Mouse (Mus musculus) erythroblast, adult 5-6 weeks (primary cell): ENCODE data around the gene Cib2. TPM values are rescaled to one million over a fixed set of nuclear protein-coding genes. Genes with fewer than 3 reads are reported as not detected.

Experiments used
- ATAC-seq: replicated peaks from 2 replicates; pipeline ENCODE4 v1.8.0; 2016; ENCODE audit warnings: moderate number of reproducible peaks, mild to moderate bottlenecking, moderate TSS enrichment, inconsistent platforms; ENCODE audit not compliant: poor library complexity, low FRiP score, severe bottlenecking
- total RNA-seq, 2 experiments: library from RNA; stranded (forward) in 1 of 2; stranded (reverse) in 1 of 2; fragments of 150-400 nt in 1 of 2; fragments of 200-764, 138-1000 nt in 1 of 2; gene quantifications; 2 replicates each; pipeline versions ENCODE4 v1.2.3 to v1.2.4; 2015 to 2017; ENCODE audit warnings: low replicate concordance in 2 of 2

The Cib2 gene
- total RNA-seq, 2 experiments from 2014 or later: 1.2 to 4.6 TPM

DNA sequence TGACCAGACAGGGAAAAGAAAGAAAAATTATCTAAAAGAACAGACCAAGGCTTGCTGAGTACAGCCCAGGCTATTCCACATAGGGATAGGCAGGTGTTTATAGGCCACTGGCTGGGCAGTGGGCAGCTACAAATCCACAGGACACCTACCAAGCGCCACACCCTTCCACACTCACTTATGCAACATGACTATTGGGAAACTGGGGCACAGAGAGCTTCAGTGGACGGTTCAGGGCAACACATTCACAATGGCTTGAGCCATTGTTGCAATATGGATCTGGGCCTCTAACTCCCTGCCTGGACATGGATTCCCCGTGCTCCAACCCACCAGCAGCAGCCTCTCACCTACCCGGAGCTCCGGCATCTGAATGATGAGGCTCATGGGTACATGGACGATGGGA is 10.6 kb downstream of the Cib2 start:
- no peak for ATAC-seq

DNA sequence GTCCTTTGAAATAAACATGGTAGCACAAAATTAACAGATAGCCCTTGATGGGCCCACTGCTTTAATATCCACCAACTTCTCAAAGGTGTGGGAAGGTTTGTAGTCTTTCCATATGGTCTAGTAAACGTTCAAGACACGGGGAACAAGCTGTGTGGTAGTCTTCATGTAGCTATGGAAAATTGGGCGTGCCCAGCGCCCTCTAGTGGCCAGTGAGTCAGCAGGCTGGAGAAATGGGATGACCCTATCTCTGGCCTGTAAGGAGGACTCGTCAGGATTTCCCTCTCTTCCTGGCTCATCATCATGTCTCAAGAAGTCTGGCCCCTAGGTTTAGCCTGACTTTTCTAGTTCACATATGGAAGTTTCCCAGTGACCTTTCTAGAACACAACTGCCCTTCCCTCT is 12.5 kb downstream of the Cib2 start:
- peak; percentile 58; the same call in 1 of the 2 replicates for ATAC-seq

DNA sequence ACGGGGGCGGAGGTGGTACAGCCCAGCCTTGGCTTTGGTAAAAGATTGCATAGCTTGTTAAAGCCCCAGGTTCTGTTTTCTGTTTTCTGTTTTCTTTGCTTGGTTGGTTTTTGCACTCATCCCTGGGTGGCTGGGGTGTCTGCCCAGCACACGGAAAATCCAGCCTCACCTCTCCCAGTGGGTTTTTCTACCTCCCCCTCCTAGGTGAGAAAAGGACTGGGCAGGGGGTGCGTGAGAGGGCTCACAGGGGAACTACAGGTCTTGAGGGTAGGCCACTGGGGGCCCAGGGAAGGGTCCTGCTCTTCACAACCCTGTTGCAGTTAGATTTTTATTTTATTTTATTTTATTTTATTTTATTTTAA is 15.1 kb downstream of the Cib2 start:
- no peak for ATAC-seq

DNA sequence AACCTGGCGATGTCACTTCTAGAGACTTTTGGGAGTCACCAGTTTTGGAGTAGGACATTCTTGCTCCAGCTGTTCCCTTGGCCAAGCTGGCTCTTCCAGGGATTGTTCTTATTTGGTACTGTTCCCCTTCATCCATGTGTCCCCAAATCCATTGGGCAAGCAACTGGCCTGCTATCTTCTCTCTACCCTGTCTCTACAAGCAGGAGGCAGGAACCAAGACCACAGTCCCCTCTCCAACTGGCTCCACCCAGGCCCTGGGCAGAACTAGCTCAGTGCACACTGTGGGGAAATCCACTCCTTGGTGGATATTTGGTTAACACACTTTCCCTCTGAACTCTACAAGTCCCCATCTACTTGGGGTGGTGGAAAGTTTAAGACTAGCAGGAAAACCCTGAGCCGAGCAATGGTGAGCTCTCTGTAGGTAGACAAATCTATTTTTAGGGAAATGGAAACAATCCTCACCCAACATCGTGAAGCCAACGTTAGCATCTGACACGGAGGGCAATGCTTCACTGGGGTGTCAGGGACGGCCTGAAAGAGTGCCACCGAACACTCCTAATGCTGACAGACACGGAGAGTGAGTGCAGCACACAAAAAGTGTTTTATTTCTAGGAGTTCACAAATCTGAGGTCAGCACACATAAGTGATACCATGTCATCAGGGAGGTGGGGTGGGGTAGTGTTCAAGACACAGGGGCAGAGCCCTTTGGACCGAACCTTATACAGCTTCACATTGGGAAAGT is 15.6 kb downstream of the Cib2 start:
- no peak for ATAC-seq

DNA sequence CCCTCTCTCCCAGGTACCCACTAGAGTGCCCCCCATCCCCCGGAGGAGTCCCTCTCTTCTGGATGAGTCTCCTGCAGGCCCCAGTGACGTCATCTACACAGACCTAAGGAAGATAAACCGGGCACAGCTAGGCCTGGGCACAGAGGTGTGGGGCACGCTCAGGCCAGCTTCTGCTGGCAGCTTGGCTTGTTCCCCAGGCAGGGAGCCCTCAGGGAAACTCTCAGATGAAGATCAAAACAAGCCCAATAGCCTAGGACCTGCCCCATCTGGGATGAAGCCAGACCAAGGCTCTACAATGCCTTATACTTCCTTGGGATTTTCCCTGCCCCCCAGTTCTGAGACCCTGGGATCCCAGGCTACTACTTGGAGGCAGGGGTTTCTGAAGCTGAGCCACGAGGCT is 19.2 kb downstream of the Cib2 start:
- no peak for ATAC-seq

DNA sequence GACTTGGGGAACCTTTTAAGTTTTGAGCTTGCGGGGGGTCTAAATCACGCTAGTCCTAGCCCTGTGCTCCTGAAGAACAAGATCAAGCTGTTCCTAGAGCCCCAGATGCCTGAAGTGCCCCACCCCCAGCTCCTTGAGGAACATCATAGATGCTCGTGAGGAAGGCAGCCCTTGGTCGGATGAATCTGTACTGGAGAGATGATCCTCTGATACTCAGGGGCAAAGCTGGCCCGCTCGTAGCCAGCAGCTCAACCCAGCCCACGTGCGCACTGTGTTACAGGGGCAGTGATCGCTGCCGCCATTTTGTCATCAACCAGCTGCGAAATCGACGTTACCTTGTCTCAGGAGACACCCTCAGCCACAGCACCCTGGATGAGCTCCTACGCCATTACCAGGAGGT is 21.3 kb downstream of the Cib2 start, which contains the start of gene Sh2d7:
TSS of gene Sh2d7 (plus strand) at position 301 of the 400 bp plus-strand sequence.
- ATAC-seq: no peak

DNA sequence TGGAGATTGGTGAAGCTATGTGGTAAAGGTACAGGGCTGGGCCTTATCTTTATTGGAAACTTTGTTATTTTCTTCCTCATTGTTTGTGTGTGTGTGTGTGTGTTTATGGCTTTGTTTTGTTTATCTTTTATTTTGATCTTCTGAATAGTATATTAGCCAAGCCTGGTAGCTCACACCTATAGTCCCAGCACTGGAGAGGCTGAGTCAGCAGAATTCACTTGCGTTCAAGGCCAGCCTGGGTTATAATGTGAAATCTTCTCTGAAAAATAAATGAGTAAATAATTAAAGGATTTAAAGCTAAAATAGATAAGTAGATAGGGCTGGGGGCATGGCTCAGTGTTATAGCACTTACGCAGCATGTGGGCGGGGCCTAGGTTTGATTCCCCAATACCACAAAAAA is 21.8 kb downstream of the Cib2 start:
- ATAC-seq: no peak

DNA sequence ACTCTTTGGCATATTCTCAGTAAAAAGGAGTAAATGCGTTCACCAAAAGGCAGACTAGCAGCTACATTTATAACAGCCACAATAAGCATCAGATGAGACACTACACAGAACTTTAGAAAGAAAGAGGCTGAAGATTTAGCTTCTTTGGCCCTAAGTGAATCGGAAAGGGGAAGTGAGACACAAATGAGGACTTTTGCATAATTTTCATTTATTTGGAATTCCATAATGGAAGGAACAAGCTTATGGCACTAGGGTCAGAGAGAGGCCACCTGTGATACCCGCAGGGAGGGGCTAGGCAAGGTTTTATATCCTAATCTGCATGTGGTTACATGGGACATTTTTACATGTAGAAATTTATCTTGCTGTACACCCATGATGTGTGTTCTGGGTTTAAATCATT is 22.5 kb downstream of the Cib2 start:
- no peak for ATAC-seq

DNA sequence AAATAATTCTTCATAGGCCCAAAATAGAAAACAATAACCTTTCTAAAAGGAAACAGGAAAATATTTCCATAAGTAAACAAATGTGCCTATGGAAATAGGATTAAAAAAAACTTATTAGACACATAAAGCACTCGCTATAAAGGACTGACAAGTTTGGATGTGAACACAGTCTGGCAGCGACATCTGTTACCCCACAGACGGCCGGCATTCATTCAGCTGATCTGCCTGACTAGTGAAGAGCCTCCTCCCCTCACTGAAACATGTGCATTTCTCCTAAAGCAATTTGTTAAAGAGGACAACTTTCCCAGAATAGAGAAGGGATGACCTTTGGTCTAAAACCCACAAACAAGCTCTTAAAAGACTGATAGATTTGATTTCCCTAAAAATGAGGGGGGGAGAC is 23.0 kb downstream of the Cib2 start:
- ATAC-seq: no peak

DNA sequence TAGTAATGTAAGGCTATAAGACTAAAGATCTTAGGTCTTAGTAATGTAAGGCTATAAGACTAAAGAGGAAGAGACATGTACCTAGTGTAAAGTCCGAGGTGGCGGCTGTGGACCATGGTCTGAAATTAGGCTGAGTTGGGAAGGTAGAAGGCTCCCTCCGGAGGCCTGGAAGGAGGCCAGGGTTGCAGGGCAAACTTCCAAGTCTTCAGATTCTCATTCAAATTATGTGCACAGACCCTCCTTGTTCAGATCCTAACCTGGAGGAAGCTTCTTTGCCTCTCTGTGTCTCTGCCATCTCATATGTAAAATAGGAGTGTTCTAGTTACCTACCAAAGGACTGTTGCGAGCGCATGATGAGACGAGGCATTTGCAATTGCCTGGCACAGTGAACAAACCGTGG is 23.8 kb downstream of the Cib2 start:
- ATAC-seq: no peak

DNA sequence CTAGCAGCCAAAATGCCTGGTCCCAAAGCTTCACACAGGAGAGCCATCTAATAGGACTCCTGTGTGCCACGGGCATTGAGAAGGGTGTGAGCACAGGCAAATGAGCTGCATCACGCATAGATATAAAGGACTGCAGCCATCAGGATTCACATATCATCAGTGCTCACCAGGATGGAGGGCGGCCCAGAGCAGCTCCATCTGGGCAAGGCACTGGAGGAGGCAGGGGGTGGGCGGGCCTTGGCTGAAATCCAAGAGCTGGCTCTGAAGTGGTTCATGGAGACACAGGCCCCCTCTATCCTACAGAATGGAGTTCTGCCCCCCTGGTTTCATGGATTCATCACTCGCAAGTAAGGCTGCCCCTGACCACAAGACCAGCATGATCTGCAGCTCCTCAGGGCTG is 26.0 kb downstream of the Cib2 start:
- ATAC-seq: no peak

DNA sequence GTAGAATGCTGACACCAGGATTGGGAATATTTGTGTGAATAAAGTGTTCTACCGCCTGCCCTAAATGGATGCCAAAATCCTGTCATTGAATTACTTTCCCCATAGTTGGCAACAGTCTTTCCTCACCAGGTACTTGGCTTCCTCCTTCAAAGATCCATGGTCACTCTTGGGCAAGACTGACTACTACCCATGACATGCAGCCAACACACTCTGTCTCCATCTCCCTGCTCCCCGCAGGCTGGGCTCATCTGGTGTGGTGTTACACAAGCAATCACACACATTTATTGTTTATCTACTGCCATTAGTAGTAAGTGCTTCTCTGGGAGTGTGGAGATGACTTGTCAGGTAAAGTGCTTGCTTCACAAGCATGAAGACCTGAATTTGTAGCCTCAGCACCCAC is 27.1 kb downstream of the Cib2 start:
- no peak for ATAC-seq

DNA sequence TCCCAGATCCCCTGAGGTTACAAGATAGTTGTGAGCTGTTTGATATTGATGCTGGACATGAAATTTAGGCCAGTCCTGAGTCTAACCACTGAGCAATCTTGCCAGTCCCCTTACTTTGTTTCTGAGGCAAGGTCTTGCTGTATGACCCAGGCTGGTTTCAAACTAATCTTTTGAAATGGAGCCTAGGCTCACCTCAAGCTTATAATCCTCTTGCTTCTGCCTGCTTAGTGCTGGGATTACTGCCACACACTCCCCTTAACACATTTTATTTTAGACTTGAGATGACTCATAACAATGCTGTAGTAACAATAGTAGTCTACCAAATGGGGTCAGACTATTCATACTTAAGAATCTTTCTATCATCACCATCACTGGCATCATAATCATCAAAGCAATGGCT is 28.6 kb downstream of the Cib2 start:
- no peak for ATAC-seq

DNA sequence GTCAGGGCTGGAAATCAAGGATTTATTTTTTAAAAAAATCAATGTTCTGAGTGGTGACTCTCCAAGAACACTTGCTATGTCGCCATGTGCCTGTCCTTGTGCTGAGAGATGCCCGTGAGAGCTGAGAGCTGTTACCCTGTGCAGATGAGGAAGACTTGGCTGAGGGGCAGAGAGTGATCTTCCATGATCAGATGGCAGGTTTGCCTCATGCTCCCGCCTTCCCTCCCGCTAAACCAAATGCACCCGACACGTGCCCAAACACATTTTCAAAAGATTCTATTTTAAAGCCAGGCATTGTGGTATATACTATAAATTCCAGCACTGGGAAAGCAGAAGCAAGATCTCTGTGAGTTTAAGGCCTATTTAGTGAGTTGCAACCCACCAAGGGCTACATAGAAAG is 29.2 kb downstream of the Cib2 start:
- ATAC-seq: no peak

DNA sequence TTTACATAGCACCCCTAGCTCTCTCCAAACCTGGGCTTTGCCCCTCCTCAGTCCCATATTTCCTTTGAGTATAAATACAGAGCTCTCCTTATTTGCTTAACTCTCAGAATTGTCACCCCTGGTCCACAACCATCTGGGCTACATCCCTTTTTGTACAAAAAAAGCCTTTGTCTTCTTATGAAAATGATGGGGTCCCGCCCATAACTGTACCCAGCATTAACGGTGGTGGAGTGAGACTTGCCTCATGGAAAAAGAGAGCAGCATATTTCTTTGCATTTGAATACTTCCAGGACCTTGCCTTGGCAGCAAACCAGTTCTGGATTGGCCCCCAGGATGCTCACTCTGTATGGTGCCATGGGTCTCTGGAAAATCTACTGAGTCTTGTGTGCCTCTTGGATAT is 30.1 kb downstream of the Cib2 start:
- no peak for ATAC-seq

DNA sequence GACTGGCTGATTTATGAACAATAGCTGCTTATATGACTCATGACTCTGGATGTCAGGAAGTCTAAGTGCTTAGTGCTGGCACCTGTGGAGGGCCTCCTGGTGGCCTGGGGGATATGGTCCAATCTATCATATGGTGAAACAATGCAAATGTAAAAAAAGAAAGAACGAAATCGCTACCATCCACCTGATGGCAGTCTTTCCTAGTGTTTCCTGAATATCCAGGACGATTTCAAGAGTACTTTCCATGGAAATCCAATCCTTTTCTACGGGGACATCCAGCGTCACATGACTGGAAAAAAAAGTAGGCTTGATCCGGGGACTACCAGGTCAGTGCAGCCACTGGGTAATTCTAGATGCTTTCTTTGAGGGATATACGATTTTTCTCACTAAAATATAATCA is 32.3 kb downstream of the Cib2 start:
- no peak for ATAC-seq

DNA sequence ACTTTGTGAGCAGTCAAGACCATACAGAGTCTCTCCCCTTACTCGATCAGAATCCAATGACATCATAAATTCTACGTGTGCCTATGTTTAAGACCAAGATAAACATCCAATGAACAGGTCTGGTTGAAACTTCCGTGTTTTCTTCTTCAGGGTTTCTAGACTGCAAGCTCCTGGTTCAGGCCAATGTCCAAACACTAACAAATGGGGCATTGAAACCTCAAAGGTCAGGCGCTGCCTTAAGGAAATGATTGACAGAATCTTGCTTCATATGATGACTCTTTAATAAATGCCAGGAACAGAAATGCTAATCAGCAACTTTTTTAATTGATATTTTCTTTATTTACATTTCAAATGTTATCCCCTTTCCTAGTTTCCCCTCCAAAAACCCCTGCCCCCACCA is 39.7 kb downstream of the Cib2 start:
- no peak for ATAC-seq

DNA sequence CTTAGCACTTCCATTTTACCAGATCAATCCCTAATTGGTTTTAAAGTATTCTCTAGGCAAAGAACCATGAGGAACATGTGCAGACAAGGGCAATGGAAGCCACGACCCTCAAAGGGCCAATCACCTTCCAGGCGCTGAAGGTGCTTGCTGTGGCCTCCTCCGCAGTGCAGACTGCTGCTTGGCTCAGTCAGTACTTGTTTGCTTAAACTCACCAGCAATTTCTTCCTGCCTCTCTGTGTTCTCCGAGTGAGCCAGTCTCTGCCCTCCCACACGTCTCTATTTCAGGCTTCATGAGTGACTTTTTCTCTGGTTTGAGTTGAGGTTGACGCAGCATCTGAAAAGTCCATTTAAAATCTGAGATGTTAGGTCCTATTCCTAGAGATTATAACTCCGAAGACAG is 41.1 kb downstream of the Cib2 start:
- ATAC-seq: no peak

DNA sequence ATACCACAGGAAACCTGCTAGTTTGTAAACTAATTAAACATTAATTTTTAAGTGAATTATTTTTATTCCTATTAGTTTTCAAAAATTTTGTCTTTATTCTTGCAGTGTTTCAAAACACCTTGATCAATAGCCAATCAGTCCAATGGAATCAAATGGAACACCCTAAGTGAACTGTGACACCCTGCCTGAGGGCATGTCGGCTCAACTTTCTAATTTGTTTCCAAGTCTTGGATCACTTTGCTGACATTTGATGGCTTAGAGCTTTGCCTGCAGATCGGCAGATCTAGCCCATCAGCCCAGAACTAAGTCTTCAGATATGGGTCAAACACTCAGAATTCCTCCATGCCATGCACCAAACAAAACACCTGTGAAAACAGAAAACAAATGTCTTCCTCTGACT is 44.0 kb downstream of the Cib2 start:
- ATAC-seq: no peak

DNA sequence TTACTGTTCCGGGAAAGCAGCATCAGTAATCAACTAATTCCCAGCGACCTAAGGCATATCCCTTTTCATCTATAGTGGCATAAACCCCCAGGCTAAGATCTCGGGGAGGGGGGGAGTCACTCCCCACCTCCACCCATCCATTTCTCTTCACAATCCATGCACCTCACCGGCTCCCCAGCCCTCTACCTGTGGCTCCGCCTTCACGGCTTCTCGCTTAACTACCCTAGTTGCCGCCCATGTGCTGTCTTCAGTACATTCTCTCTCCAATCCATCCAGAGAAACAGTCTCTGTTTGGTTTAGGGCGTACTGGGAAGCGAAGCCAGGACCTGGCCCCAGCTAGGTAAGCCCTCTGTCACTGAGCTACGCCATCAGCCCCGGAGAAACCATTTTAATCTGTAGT is 57.1 kb downstream of the Cib2 start:
- ATAC-seq: no peak

DNA sequence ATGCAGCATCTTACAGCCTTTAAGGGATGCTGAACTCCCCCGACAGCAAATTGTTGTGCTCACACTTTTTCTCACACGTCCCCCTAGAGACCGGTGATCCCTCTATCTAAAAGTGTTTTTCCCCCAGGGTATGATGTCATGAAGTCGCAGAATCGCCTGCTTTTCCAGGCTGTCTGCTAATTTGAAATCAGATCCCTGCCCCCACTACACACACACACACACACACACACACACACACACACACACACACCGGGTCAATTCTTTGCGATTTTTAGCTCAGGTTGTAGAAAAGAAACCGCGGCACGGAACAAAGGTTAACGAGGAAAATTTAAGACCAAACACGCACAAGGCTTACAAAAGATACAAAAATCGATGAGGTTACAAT is 57.9 kb downstream of the Cib2 start:
- no peak for ATAC-seq

DNA sequence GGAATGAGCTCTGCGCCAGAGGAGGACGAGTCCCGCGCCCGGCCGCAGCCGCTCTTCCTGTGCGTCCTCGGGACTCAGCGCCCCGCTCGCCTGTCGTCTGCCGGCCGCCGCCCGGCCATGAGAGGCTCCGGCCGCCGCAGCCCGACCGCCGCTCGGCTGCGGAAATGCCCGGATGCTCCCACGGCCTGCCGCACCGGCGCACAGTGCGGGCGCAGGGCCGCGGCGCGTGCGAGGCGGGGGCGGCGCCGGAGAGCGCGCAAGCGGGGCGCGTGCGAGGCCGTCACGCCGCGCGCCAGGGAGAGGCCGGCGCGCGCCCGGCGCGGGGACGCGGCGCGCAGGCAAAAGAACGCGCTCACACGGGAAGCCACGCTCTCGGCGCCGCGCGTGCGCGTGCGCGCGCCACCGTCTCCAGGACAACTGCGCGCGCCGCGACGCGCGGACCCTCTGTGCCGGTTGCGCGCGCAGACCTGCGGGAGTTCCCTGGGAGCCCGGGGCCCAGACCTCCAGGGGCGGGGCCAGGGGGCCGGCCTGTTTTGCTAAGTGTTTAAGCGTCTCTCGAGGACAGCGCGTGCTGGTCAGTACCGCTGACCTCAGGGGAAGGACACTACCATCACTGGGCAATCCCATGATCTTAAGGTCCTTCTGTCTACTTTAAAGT is 58.4 kb downstream of the Cib2 start, which contains the start of gene Dmxl2:
TSS of gene Dmxl2 (minus strand) at position 174 of the 658 bp plus-strand sequence.
- ATAC-seq: no peak
